Mouse (Mus musculus) liver, embryonic 15.5 days (tissue): ENCODE results near the gene Gm525. TPM values are rescaled to one million over a fixed set of nuclear protein-coding genes. Genes with fewer than 3 reads are reported as not detected.
"Not testable (repeated sequence)": the region's sequence is repeated elsewhere in the genome, so short reads cannot be mapped to it uniquely, and the experiment has no call there.

Experiments used
- ATAC-seq: fragments of 200-750 bp; cut with Nextera tagmentation; 2 replicates; pipeline ENCODE4 v1.8.0; 2017; ENCODE audit warnings: moderate number of reproducible peaks, mild to moderate bottlenecking, moderate library complexity; ENCODE audit not compliant: insufficient read depth
- H3K27ac ChIP-seq: fragments of 300-500 bp; sonication (generic); replicated peaks from 2 replicates; pipeline ENCODE4 v1.5.1; 2015; ENCODE audit warnings: mild to moderate bottlenecking, inconsistent platforms
- H3K27me3 ChIP-seq: fragments of 300-500 bp; sonication (generic); 2 replicates; pipeline ENCODE4 v1.6.1; 2015; ENCODE audit warnings: mild to moderate bottlenecking, inconsistent platforms
- H3K36me3 ChIP-seq: fragments of 300-500 bp; sonication (generic); replicated peaks from 2 replicates; pipeline ENCODE4 v1.6.1; 2015; ENCODE audit warnings: moderate library complexity, mild to moderate bottlenecking, inconsistent platforms
- H3K4me1 ChIP-seq: fragments of 300-500 bp; sonication (generic); replicated peaks from 2 replicates; pipeline ENCODE4 v1.6.1; 2015; ENCODE audit warnings: inconsistent platforms
- H3K4me2 ChIP-seq: fragments of 300-500 bp; sonication (generic); 2 replicates; pipeline ENCODE4 v1.6.1; 2015; ENCODE audit warnings: moderate library complexity, mild to moderate bottlenecking, inconsistent platforms
- H3K4me3 ChIP-seq: fragments of 300-500 bp; sonication (generic); replicated peaks from 2 replicates; pipeline ENCODE4 v1.5.1; 2015; ENCODE audit warnings: mild to moderate bottlenecking, inconsistent platforms
- H3K9ac ChIP-seq: fragments of 300-500 bp; sonication (generic); 2 replicates; pipeline ENCODE4 v1.6.1; 2015; ENCODE audit warnings: moderate library complexity, mild to moderate bottlenecking, inconsistent platforms
- H3K9me3 ChIP-seq: fragments of 300-500 bp; sonication (generic); replicated peaks from 2 replicates; pipeline ENCODE4 v1.6.1; 2016; ENCODE audit warnings: inconsistent platforms
- WGBS: fragments of 180-500 bp; shearing (Covaris S2); methylation state at CpG from one replicate; pipeline ENCODE4 v1.1.7; 2015; ENCODE audit warnings: mixed read lengths; ENCODE audit not compliant: insufficient replicate concordance; 5-methylcytosine and 5-hydroxymethylcytosine counted together
- polyA plus RNA-seq: library from polyadenylated mRNA; unstranded; fragments of >200 nt; fragmentation: Nextera tagmentation; extraction: Ambion mirVana; gene quantifications from 2 replicates; pipeline ENCODE4 v1.2.1, GENCODE M21; 2015

The Gm525 gene
- polyA plus RNA-seq, 1 experiment from 2014 or later: not detected

- no peak overlapping the region for H3K9ac ChIP-seq
- H3K27me3 ChIP-seq: no peaks in the 10 kb centered on the region
- 61% methylated on average over 8 of the region's 8 CpGs for WGBS
- H3K9me3 ChIP-seq: no peaks in the 10 kb centered on the region
- no peaks in the 10 kb centered on the region for H3K4me1 ChIP-seq
- no peak overlapping the region for H3K4me3 ChIP-seq
- H3K27ac ChIP-seq: no peak overlapping the region
- no peak for ATAC-seq
- no peaks in the 10 kb centered on the region for H3K36me3 ChIP-seq
- no peak overlapping the region for H3K4me2 ChIP-seq
Measured at GRCm38 (mm10) chr11:89077601-89078000, 4.0 kb downstream of the Gm525 start.

- H3K27ac ChIP-seq: no peak overlapping the region
- H3K4me2 ChIP-seq: no peak overlapping the region
- H3K36me3 ChIP-seq: no peaks in the 10 kb centered on the region
- no peak for ATAC-seq
- H3K9ac ChIP-seq: no peak overlapping the region
- no peak overlapping the region for H3K4me3 ChIP-seq
- H3K9me3 ChIP-seq: no peaks in the 10 kb centered on the region
- WGBS: 54% methylated on average over 3 of the region's 3 CpGs
- no peaks in the 10 kb centered on the region for H3K4me1 ChIP-seq
- H3K27me3 ChIP-seq: no peaks in the 10 kb centered on the region
Measured at GRCm38 (mm10) chr11:89078305-89078704, 4.7 kb downstream of the Gm525 start.

GRCm38 (mm10) chr11:89078996-89079680 is 5.5 kb downstream of the Gm525 start:
- Histone ChIP-seq H3K27ac (no peak overlapping the region), H3K9ac (no peak overlapping the region), H3K4me2 (no peak overlapping the region), H3K27me3 (no peaks in the 10 kb centered on the region), H3K36me3 (no peaks in the 10 kb centered on the region), H3K4me1 (no peaks in the 10 kb centered on the region), H3K4me3 (no peak overlapping the region), H3K9me3 (no peaks in the 10 kb centered on the region)
- WGBS: 19% methylated on average over 16 of the region's 16 CpGs
- ATAC-seq: no peak

GRCm38 (mm10) chr11:89081906-89082305 is 8.3 kb downstream of the Gm525 start:
- 58% methylated on average over 5 of the region's 5 CpGs for WGBS
- not testable (repeated sequence) for ATAC-seq, H3K4me2 ChIP-seq, H3K27me3 ChIP-seq, H3K4me1 ChIP-seq, H3K36me3 ChIP-seq, H3K27ac ChIP-seq, H3K4me3 ChIP-seq, H3K9ac ChIP-seq, H3K9me3 ChIP-seq

GRCm38 (mm10) chr11:89082691-89083090 is 9.1 kb downstream of the Gm525 start:
- H3K4me1 ChIP-seq, H3K4me2 ChIP-seq, H3K36me3 ChIP-seq, H3K9me3 ChIP-seq, H3K27me3 ChIP-seq, H3K27ac ChIP-seq, ATAC-seq, H3K9ac ChIP-seq, H3K4me3 ChIP-seq: not testable (repeated sequence)
- 66% methylated on average over 3 of the region's 3 CpGs for WGBS

- Histone ChIP-seq H3K27ac (no peak overlapping the region), H3K4me2 (no peak overlapping the region), H3K36me3 (no peaks in the 10 kb centered on the region), H3K9ac (no peak overlapping the region), H3K27me3 (no peaks in the 10 kb centered on the region), H3K9me3 (no peaks in the 10 kb centered on the region), H3K4me1 (no peaks in the 10 kb centered on the region), H3K4me3 (no peak overlapping the region)
- WGBS: 20% methylated on average over 7 of the region's 7 CpGs
- ATAC-seq: no peak
Measured at GRCm38 (mm10) chr11:89084601-89085000, 11.0 kb downstream of the Gm525 start.

- no peaks in the 10 kb centered on the region for H3K36me3 ChIP-seq
- no peak overlapping the region for H3K4me3 ChIP-seq
- H3K4me2 ChIP-seq: no peak overlapping the region
- ATAC-seq: no peak
- no peaks in the 10 kb centered on the region for H3K4me1 ChIP-seq
- no peak overlapping the region for H3K27ac ChIP-seq
- no peaks in the 10 kb centered on the region for H3K27me3 ChIP-seq
- WGBS: 63% methylated on average over 10 of the region's 10 CpGs
- no peaks in the 10 kb centered on the region for H3K9me3 ChIP-seq
- H3K9ac ChIP-seq: no peak overlapping the region
Measured at GRCm38 (mm10) chr11:89086208-89086809, 12.7 kb downstream of the Gm525 start.

GRCm38 (mm10) chr11:89088754-89089153 is 15.1 kb downstream of the Gm525 start:
- H3K27me3 ChIP-seq: no peaks in the 10 kb centered on the region
- H3K9me3 ChIP-seq: no peaks in the 10 kb centered on the region
- no peak overlapping the region for H3K9ac ChIP-seq
- H3K4me1 ChIP-seq: no peaks in the 10 kb centered on the region
- no peak for ATAC-seq
- H3K27ac ChIP-seq: no peak overlapping the region
- no peaks in the 10 kb centered on the region for H3K36me3 ChIP-seq
- H3K4me2 ChIP-seq: no peak overlapping the region
- no peak overlapping the region for H3K4me3 ChIP-seq
- 70% methylated on average over 4 of the region's 4 CpGs for WGBS

GRCm38 (mm10) chr11:89090359-89090758 is 16.7 kb downstream of the Gm525 start:
- 72% methylated on average over 7 of the region's 7 CpGs for WGBS
- H3K4me2 ChIP-seq, ATAC-seq: not testable (repeated sequence)

GRCm38 (mm10) chr11:89092714-89093113 is 19.1 kb downstream of the Gm525 start:
- Histone ChIP-seq H3K4me3 (no peak overlapping the region), H3K27ac (no peak overlapping the region), H3K9me3 (no peaks in the 10 kb centered on the region), H3K36me3 (no peaks in the 10 kb centered on the region), H3K27me3 (no peaks in the 10 kb centered on the region), H3K9ac (no peak overlapping the region), H3K4me1 (no peaks in the 10 kb centered on the region), H3K4me2 (no peak overlapping the region)
- WGBS: 26% methylated on average over 9 of the region's 9 CpGs
- ATAC-seq: no peak

More at GRCm38 (mm10) chr11:89090359-89090758, 16.7 kb downstream of the Gm525 start:
- H3K36me3 ChIP-seq, H3K4me3 ChIP-seq, H3K27me3 ChIP-seq, H3K4me1 ChIP-seq, H3K27ac ChIP-seq, H3K9me3 ChIP-seq, H3K9ac ChIP-seq: not testable (repeated sequence)

GRCm38 (mm10) chr11:89095306-89095705 is 21.7 kb downstream of the Gm525 start:
- H3K36me3 ChIP-seq: no peaks in the 10 kb centered on the region
- no peak overlapping the region for H3K9ac ChIP-seq
- H3K4me3 ChIP-seq: no peak overlapping the region
- 32% methylated on average over 3 of the region's 3 CpGs for WGBS
- no peak for ATAC-seq
- H3K9me3 ChIP-seq: no peaks in the 10 kb centered on the region
- no peak overlapping the region for H3K27ac ChIP-seq
- H3K4me2 ChIP-seq: no peak overlapping the region
- no peaks in the 10 kb centered on the region; the same call in 1 of the 2 replicates for H3K27me3 ChIP-seq
- H3K4me1 ChIP-seq: peaks cover under 1% of the 10 kb centered on the region

GRCm38 (mm10) chr11:89097292-89097691 is 23.7 kb downstream of the Gm525 start:
- not testable (repeated sequence) for H3K4me3 ChIP-seq, H3K4me2 ChIP-seq, H3K27ac ChIP-seq, H3K36me3 ChIP-seq, H3K9me3 ChIP-seq, ATAC-seq, H3K9ac ChIP-seq, H3K4me1 ChIP-seq, H3K27me3 ChIP-seq
- WGBS: 72% methylated on average over 10 of the region's 10 CpGs
